Mouse (Mus musculus): ENCODE data around the gene Loxl3. TPM values are rescaled to one million over a fixed set of nuclear protein-coding genes. Genes with fewer than 3 reads are reported as not detected.

Loxl3 gene
- total RNA-seq, 2 experiments from 2014 or later: 1.6 to 1.8 TPM

- no peak for DNase-seq (ENCODE audit: low spot score in 2 of 2)
Observed at GRCm38 (mm10) chr6:83049367-83049766, 15.4 kb downstream of the Loxl3 start.

- DNase-seq (ENCODE audit: low spot score in 2 of 2): peak in 1 of 2 experiments; percentile 29
Observed at GRCm38 (mm10) chr6:83053136-83053960, 19.4 kb downstream of the Loxl3 start.

- DNase-seq (ENCODE audit: low spot score in 2 of 2): peak; percentile 93 to 94
Observed at GRCm38 (mm10) chr6:83054074-83054851, 20.3 kb downstream of the Loxl3 start, which contains the start of gene Aup1. Gene Aup1, plus strand, starts transcription at chr6:83054521.

GRCm38 (mm10) chr6:83054871-83055431, 21.0 kb downstream of the Loxl3 start, which contains the start of gene Htra2:
Gene Htra2, minus strand, starts transcription at chr6:83055273.
- DNase-seq (ENCODE audit: low spot score in 2 of 2): no peak

- no peak for DNase-seq (ENCODE audit: low spot score in 2 of 2)
Observed at GRCm38 (mm10) chr6:83057790-83058189, 23.8 kb downstream of the Loxl3 start, which contains the start of gene Dqx1. Gene Dqx1, plus strand, starts transcription at chr6:83057844.

GRCm38 (mm10) chr6:83058725-83059124, 24.8 kb downstream of the Loxl3 start:
- DNase-seq (ENCODE audit: low spot score in 2 of 2): no peak

- no peak for DNase-seq (ENCODE audit: low spot score in 2 of 2)
Observed at GRCm38 (mm10) chr6:83065995-83066394, 32.0 kb downstream of the Loxl3 start.

- DNase-seq (ENCODE audit: low spot score in 2 of 2): no peak
Observed at GRCm38 (mm10) chr6:83066441-83066840, 32.5 kb downstream of the Loxl3 start.

GRCm38 (mm10) chr6:83068221-83068620, 34.2 kb downstream of the Loxl3 start:
- no peak for DNase-seq (ENCODE audit: low spot score in 2 of 2)

GRCm38 (mm10) chr6:83068706-83069487, 34.9 kb downstream of the Loxl3 start:
- DNase-seq (ENCODE audit: low spot score in 2 of 2): no peak

- DNase-seq (ENCODE audit: low spot score in 2 of 2): no peak
Observed at GRCm38 (mm10) chr6:83069488-83070246, 35.7 kb downstream of the Loxl3 start.

- DNase-seq (ENCODE audit: low spot score in 2 of 2): no peak
Observed at GRCm38 (mm10) chr6:83070247-83070310, 36.1 kb downstream of the Loxl3 start, which contains the start of gene Tlx2. Gene Tlx2, minus strand, starts transcription at chr6:83070293.

GRCm38 (mm10) chr6:83070311-83071219, 36.6 kb downstream of the Loxl3 start:
- DNase-seq (ENCODE audit: low spot score in 2 of 2): no peak

GRCm38 (mm10) chr6:83071220-83071619, 37.2 kb downstream of the Loxl3 start:
- no peak for DNase-seq (ENCODE audit: low spot score in 2 of 2)

- no peak for DNase-seq (ENCODE audit: low spot score in 2 of 2)
Observed at GRCm38 (mm10) chr6:83074979-83075378, 41.0 kb downstream of the Loxl3 start.

- DNase-seq (ENCODE audit: low spot score in 2 of 2): peak; percentile 57 to 61
Observed at GRCm38 (mm10) chr6:83077630-83078323, 43.8 kb downstream of the Loxl3 start, which contains the start of gene Pcgf1. Gene Pcgf1, plus strand, starts transcription at chr6:83077869.

- DNase-seq (ENCODE audit: low spot score in 2 of 2): peak; percentile 99
Observed at GRCm38 (mm10) chr6:83078324-83078858, 44.4 kb downstream of the Loxl3 start.

- no peak for DNase-seq (ENCODE audit: low spot score in 2 of 2)
Observed at GRCm38 (mm10) chr6:83080210-83080609, 46.2 kb downstream of the Loxl3 start.

GRCm38 (mm10) chr6:83083497-83083896, 49.5 kb downstream of the Loxl3 start:
- no peak for DNase-seq (ENCODE audit: low spot score in 2 of 2)

Data from adrenal gland, adult 18-20 months (tissue).